Mouse (Mus musculus) neural tube, embryonic 11.5 days (tissue): Measurements from ENCODE around the gene C87436. TPM values are rescaled to one million over a fixed set of nuclear protein-coding genes. Genes with fewer than 3 reads are reported as not detected.

Experiments used
- ATAC-seq: fragments of 200-750 bp; cut with Nextera tagmentation; 2 replicates; pipeline ENCODE4 v1.8.0; 2017; ENCODE audit warnings: moderate number of reproducible peaks, mild to moderate bottlenecking, moderate TSS enrichment, moderate library complexity; ENCODE audit not compliant: insufficient read depth, low FRiP score, low TSS enrichment
- DNase-seq: peaks from one replicate; pipeline ENCODE4 v3.0.0-alpha.2; 2015; ENCODE audit warnings: low spot score
- H3K27ac ChIP-seq: fragments of 300-500 bp; sonication (generic); 2 replicates; pipeline ENCODE4 v1.5.1; 2014; ENCODE audit warnings: low read depth, mild to moderate bottlenecking, low read length
- H3K27me3 ChIP-seq: fragments of 300-500 bp; sonication (generic); 2 replicates; pipeline ENCODE4 v1.6.1; 2014; ENCODE audit warnings: mild to moderate bottlenecking, low read length, mixed read lengths; ENCODE audit not compliant: control insufficient read depth, insufficient read depth
- H3K36me3 ChIP-seq: fragments of 300-500 bp; sonication (generic); 2 replicates; pipeline ENCODE4 v1.6.1; 2014; ENCODE audit warnings: mild to moderate bottlenecking, low read length, moderate library complexity, mixed read lengths; ENCODE audit not compliant: control insufficient read depth, insufficient read depth
- H3K4me1 ChIP-seq: fragments of 300-500 bp; sonication (generic); 2 replicates; pipeline ENCODE4 v1.6.1; 2014; ENCODE audit warnings: low read length, mixed read lengths; ENCODE audit not compliant: control insufficient read depth, insufficient read depth
- H3K4me2 ChIP-seq: fragments of 300-500 bp; sonication (generic); 2 replicates; pipeline ENCODE4 v1.6.1; 2014; ENCODE audit warnings: low read depth, mild to moderate bottlenecking, moderate library complexity
- H3K4me3 ChIP-seq: fragments of 300-500 bp; sonication (generic); 2 replicates; pipeline ENCODE4 v1.5.1; 2014; ENCODE audit warnings: low read depth, low read length
- H3K9ac ChIP-seq: fragments of 300-500 bp; sonication (generic); 2 replicates; pipeline ENCODE4 v1.6.1; 2014; ENCODE audit warnings: mild to moderate bottlenecking, low read length
- H3K9me3 ChIP-seq: fragments of 300-500 bp; sonication (generic); 2 replicates; pipeline ENCODE4 v1.6.1; 2016; ENCODE audit warnings: low read length; ENCODE audit not compliant: control insufficient read depth
- WGBS: fragments of 180-500 bp; shearing (Covaris S2); extraction: QIAGEN DNeasy Blood & Tissue Kit; methylation state at CpG from one replicate; pipeline ENCODE4 v1.1.7; 2014; 5-methylcytosine and 5-hydroxymethylcytosine counted together
- polyA plus RNA-seq: library from polyadenylated mRNA; unstranded; fragments of >200 nt; fragmentation: Nextera tagmentation; extraction: Ambion mirVana; gene quantifications from 2 replicates; pipeline ENCODE4 v1.2.1, GENCODE M21; 2014

The C87436 gene
- polyA plus RNA-seq = 21.0 and 24.1 TPM in 2 replicates

- under 1% methylated on average over 59 of the region's 59 CpGs for WGBS
- Histone ChIP-seq H3K4me3 (peak within 1 kb of the TSS; percentile 63), H3K27me3 (no peaks in the 10 kb centered on the region), H3K9ac (peak within 1 kb of the TSS; percentile 73), H3K36me3 (peaks cover 5% of the 10 kb centered on the region; the same call in 1 of the 2 replicates), H3K4me1 (peaks cover 4% of the 10 kb centered on the region; the same call in 1 of the 2 replicates), H3K4me2 (peak within 1 kb of the TSS; percentile 54), H3K9me3 (no peaks in the 10 kb centered on the region), H3K27ac (peak within 1 kb of the TSS; percentile 63)
- DNase-seq = peak; percentile 95
- ATAC-seq = peak; percentile 93
Observed at GRCm38 (mm10) chr6:86438272-86439118, at the start of gene C87436. Gene C87436 (plus strand): TSS chr6:86438374.

GRCm38 (mm10) chr6:86388461-86388860 is 49.7 kb upstream of the C87436 start:
- peaks cover 24% of the 10 kb centered on the region for H3K36me3 ChIP-seq

GRCm38 (mm10) chr6:86391326-86391725 is 46.8 kb upstream of the C87436 start:
- no peak overlapping the region for H3K4me2 ChIP-seq
- H3K27me3 ChIP-seq = no peaks in the 10 kb centered on the region
- H3K27ac ChIP-seq = no peak overlapping the region
- H3K36me3 ChIP-seq = peaks cover 24% of the 10 kb centered on the region
- no peak overlapping the region for H3K9ac ChIP-seq
- peaks cover 8% of the 10 kb centered on the region for H3K4me1 ChIP-seq
- no peak overlapping the region for H3K4me3 ChIP-seq
- DNase-seq (no peak), ATAC-seq (no peak)
- H3K9me3 ChIP-seq = no peaks in the 10 kb centered on the region
- WGBS = 94% methylated on average over 5 of the region's 5 CpGs

More at GRCm38 (mm10) chr6:86388461-86388860, 49.7 kb upstream of the C87436 start:
- Histone ChIP-seq H3K4me3 (no peak overlapping the region), H3K9ac (no peak overlapping the region), H3K4me2 (no peak overlapping the region), H3K9me3 (no peaks in the 10 kb centered on the region), H3K4me1 (no peaks in the 10 kb centered on the region), H3K27ac (no peak overlapping the region), H3K27me3 (no peaks in the 10 kb centered on the region)
- 84% methylated on average over 18 of the region's 18 CpGs for WGBS
- ATAC-seq (no peak), DNase-seq (no peak)

- DNase-seq (no peak), ATAC-seq (no peak)
- 100% methylated on average over 1 of the region's 1 CpGs for WGBS
- Histone ChIP-seq H3K27ac (no peak overlapping the region), H3K4me2 (no peak overlapping the region), H3K4me1 (peaks cover 8% of the 10 kb centered on the region), H3K9ac (no peak overlapping the region), H3K27me3 (no peaks in the 10 kb centered on the region), H3K36me3 (peaks cover 19% of the 10 kb centered on the region), H3K4me3 (no peak overlapping the region), H3K9me3 (no peaks in the 10 kb centered on the region)
Observed at GRCm38 (mm10) chr6:86393187-86393586, 45.0 kb upstream of the C87436 start.

- Histone ChIP-seq H3K27me3 (no peaks in the 10 kb centered on the region), H3K9me3 (no peaks in the 10 kb centered on the region), H3K4me2 (no peak overlapping the region), H3K4me1 (peaks cover 8% of the 10 kb centered on the region), H3K9ac (no peak overlapping the region), H3K27ac (no peak overlapping the region), H3K36me3 (peaks cover 12% of the 10 kb centered on the region), H3K4me3 (no peak overlapping the region)
- no peak for ATAC-seq
- WGBS = 93% methylated on average over 17 of the region's 17 CpGs
- DNase-seq = no peak
Observed at GRCm38 (mm10) chr6:86394078-86394720, 44.0 kb upstream of the C87436 start.

GRCm38 (mm10) chr6:86395021-86395420 is 43.2 kb upstream of the C87436 start:
- Histone ChIP-seq H3K9ac (no peak overlapping the region), H3K27me3 (no peaks in the 10 kb centered on the region), H3K4me3 (no peak overlapping the region), H3K4me1 (peaks cover 8% of the 10 kb centered on the region), H3K4me2 (peak overlapping the region; percentile 57; the same call in 1 of the 2 replicates), H3K27ac (no peak overlapping the region), H3K36me3 (peaks cover 10% of the 10 kb centered on the region), H3K9me3 (no peaks in the 10 kb centered on the region)
- no peak for DNase-seq
- WGBS = 90% methylated on average over 9 of the region's 9 CpGs
- ATAC-seq = no peak

- Histone ChIP-seq H3K9ac (peak overlapping the region; percentile 81), H3K4me2 (peak overlapping the region; percentile 57), H3K36me3 (peaks cover 6% of the 10 kb centered on the region), H3K4me3 (peak overlapping the region; percentile 77), H3K27me3 (no peaks in the 10 kb centered on the region), H3K27ac (no peak overlapping the region), H3K4me1 (peaks cover 8% of the 10 kb centered on the region), H3K9me3 (no peaks in the 10 kb centered on the region)
- WGBS = 28% methylated on average over 10 of the region's 10 CpGs
- no peak for DNase-seq
- no peak for ATAC-seq
Observed at GRCm38 (mm10) chr6:86395969-86396368, 42.2 kb upstream of the C87436 start.

- H3K4me2 ChIP-seq = peak within 1 kb of the TSS; percentile 57
- peak; percentile 96 for ATAC-seq
- WGBS = under 1% methylated on average over 48 of the region's 51 CpGs
Observed at GRCm38 (mm10) chr6:86396581-86397256, 41.5 kb upstream of the C87436 start, which contains the start of gene Pcyox1. Gene Pcyox1 (minus strand): TSS chr6:86397154.

More at GRCm38 (mm10) chr6:86396581-86397256, 41.5 kb upstream of the C87436 start, which contains the start of gene Pcyox1:
- H3K36me3 ChIP-seq = peaks cover 4% of the 10 kb centered on the region
- H3K9me3 ChIP-seq = no peaks in the 10 kb centered on the region
- peak; percentile 93 for DNase-seq
- peaks cover 8% of the 10 kb centered on the region for H3K4me1 ChIP-seq
- H3K9ac ChIP-seq = peak within 1 kb of the TSS; percentile 81
- peak within 1 kb of the TSS; percentile 77 for H3K4me3 ChIP-seq
- H3K27ac ChIP-seq = peak within 1 kb of the TSS; percentile 81
- H3K27me3 ChIP-seq = no peaks in the 10 kb centered on the region
